Mouse (Mus musculus) embryonic facial prominence, embryonic 13.5 days (tissue): Measurements from ENCODE around the gene Qrich1. TPM values are rescaled to one million over a fixed set of nuclear protein-coding genes. Genes with fewer than 3 reads are reported as not detected.

Experiments used
- ATAC-seq: fragments of 200-750 bp; cut with Nextera tagmentation; 2 replicates; pipeline ENCODE4 v1.8.0; 2017; ENCODE audit warnings: low read depth; ENCODE audit not compliant: insufficient number of reproducible peaks, insufficient read depth, low FRiP score, low TSS enrichment
- H3K27ac ChIP-seq: fragments of 300-500 bp; sonication (generic); 2 replicates; pipeline ENCODE4 v1.5.1; 2015; ENCODE audit warnings: moderate library complexity, mild to moderate bottlenecking, inconsistent platforms
- H3K27me3 ChIP-seq: fragments of 300-500 bp; sonication (generic); 2 replicates; pipeline ENCODE4 v1.6.1; 2015; ENCODE audit warnings: mild to moderate bottlenecking, inconsistent platforms
- H3K36me3 ChIP-seq: fragments of 300-500 bp; sonication (generic); 2 replicates; pipeline ENCODE4 v1.6.1; 2015; ENCODE audit warnings: mild to moderate bottlenecking, inconsistent platforms
- H3K4me1 ChIP-seq: fragments of 300-500 bp; sonication (generic); 2 replicates; pipeline ENCODE4 v1.6.1; 2015; ENCODE audit warnings: inconsistent platforms
- H3K4me2 ChIP-seq: fragments of 300-500 bp; sonication (generic); 2 replicates; pipeline ENCODE4 v1.6.1; 2015; ENCODE audit warnings: moderate library complexity, mild to moderate bottlenecking, inconsistent platforms
- H3K4me3 ChIP-seq: fragments of 300-500 bp; sonication (generic); 2 replicates; pipeline ENCODE4 v1.5.1; 2015; ENCODE audit warnings: mild to moderate bottlenecking, inconsistent platforms
- H3K9ac ChIP-seq: fragments of 300-500 bp; sonication (generic); 2 replicates; pipeline ENCODE4 v1.6.1; 2015; ENCODE audit warnings: mild to moderate bottlenecking, inconsistent platforms
- H3K9me3 ChIP-seq: fragments of 300-500 bp; sonication (generic); 2 replicates; pipeline ENCODE4 v1.6.1; 2016; ENCODE audit warnings: inconsistent platforms
- WGBS: fragments of 180-500 bp; shearing (Covaris S2); methylation state at CpG from one replicate; pipeline ENCODE4 v1.1.7; 2015; ENCODE audit warnings: mixed read lengths; 5-methylcytosine and 5-hydroxymethylcytosine counted together
- polyA plus RNA-seq: library from polyadenylated mRNA; unstranded; fragments of >200 nt; fragmentation: Nextera tagmentation; extraction: Ambion mirVana; gene quantifications from 2 replicates; pipeline ENCODE4 v1.2.1, GENCODE M21; 2015

Qrich1 gene
- 123 and 128 TPM in 2 replicates for polyA plus RNA-seq

GRCm38 (mm10) chr9:108516380-108517251 is at the start of gene Qrich1:
Qrich1 (plus strand) TSS chr9:108516806.
- peaks cover 51% of the 10 kb centered on the region for H3K36me3 ChIP-seq
- peak; percentile 92 for ATAC-seq
- peak within 1 kb of the TSS; percentile 95 for H3K9ac ChIP-seq
- no peaks in the 10 kb centered on the region for H3K27me3 ChIP-seq
- 1% methylated on average over 55 of the region's 55 CpGs for WGBS
- H3K27ac ChIP-seq = peak within 1 kb of the TSS; percentile 100
- peak within 1 kb of the TSS; percentile 69 for H3K4me2 ChIP-seq
- peaks cover 22% of the 10 kb centered on the region for H3K4me1 ChIP-seq
- H3K4me3 ChIP-seq = peak within 1 kb of the TSS; percentile 94
- no peaks in the 10 kb centered on the region for H3K9me3 ChIP-seq

GRCm38 (mm10) chr9:108469430-108469829 is 47.2 kb upstream of the Qrich1 start:
- no peak for ATAC-seq
- 73% methylated on average over 5 of the region's 5 CpGs for WGBS

GRCm38 (mm10) chr9:108469845-108470244 is 46.8 kb upstream of the Qrich1 start:
- Histone ChIP-seq H3K9ac (no peak overlapping the region), H3K36me3 (peaks cover 30% of the 10 kb centered on the region), H3K4me2 (no peak overlapping the region), H3K27ac (no peak overlapping the region), H3K27me3 (no peaks in the 10 kb centered on the region), H3K9me3 (0 out of 2 replicates have a peak, but pooled peaks cover 6% of the 10 kb centered on the region), H3K4me1 (no peaks in the 10 kb centered on the region), H3K4me3 (no peak overlapping the region)
- ATAC-seq = no peak
- 73% methylated on average over 4 of the region's 4 CpGs for WGBS

More at GRCm38 (mm10) chr9:108469430-108469829, 47.2 kb upstream of the Qrich1 start:
- Histone ChIP-seq H3K4me1 (no peaks in the 10 kb centered on the region), H3K36me3 (peaks cover 34% of the 10 kb centered on the region), H3K9ac (no peak overlapping the region), H3K4me3 (no peak overlapping the region), H3K9me3 (0 out of 2 replicates have a peak, but pooled peaks cover 6% of the 10 kb centered on the region), H3K27ac (no peak overlapping the region), H3K27me3 (no peaks in the 10 kb centered on the region), H3K4me2 (no peak overlapping the region)

- H3K4me1 ChIP-seq = peaks cover 10% of the 10 kb centered on the region
- WGBS = 80% methylated on average over 1 of the region's 1 CpGs
- ATAC-seq = no peak
- no peak overlapping the region for H3K27ac ChIP-seq
- no peaks in the 10 kb centered on the region for H3K36me3 ChIP-seq
- H3K9ac ChIP-seq = no peak overlapping the region
- H3K9me3 ChIP-seq = no peaks in the 10 kb centered on the region
- no peaks in the 10 kb centered on the region for H3K27me3 ChIP-seq
- no peak overlapping the region for H3K4me3 ChIP-seq
- H3K4me2 ChIP-seq = no peak overlapping the region
These were observed 42.1 kb upstream of the Qrich1 start for GRCm38 (mm10) chr9:108474528-108474927.

GRCm38 (mm10) chr9:108478638-108479156 is 37.9 kb upstream of the Qrich1 start:
- 1% methylated on average over 20 of the region's 20 CpGs for WGBS
- Histone ChIP-seq H3K27ac (peak overlapping the region; percentile 90), H3K27me3 (no peaks in the 10 kb centered on the region), H3K4me2 (peak overlapping the region; percentile 95), H3K36me3 (peaks cover 32% of the 10 kb centered on the region), H3K4me1 (peaks cover 26% of the 10 kb centered on the region), H3K9me3 (no peaks in the 10 kb centered on the region), H3K9ac (peak overlapping the region; percentile 75), H3K4me3 (peak overlapping the region; percentile 68)
- ATAC-seq = peak; percentile 71; the same call in 1 of the 2 replicates

- Histone ChIP-seq H3K27me3 (no peaks in the 10 kb centered on the region), H3K27ac (peak overlapping the region; percentile 90), H3K4me3 (peak overlapping the region; percentile 68), H3K9me3 (no peaks in the 10 kb centered on the region), H3K4me1 (peaks cover 26% of the 10 kb centered on the region), H3K9ac (0 out of 2 replicates have a peak overlapping the region, but pooled peaks have one; percentile 75), H3K36me3 (peaks cover 37% of the 10 kb centered on the region), H3K4me2 (peak overlapping the region; percentile 95)
- 0 out of 2 replicates have a peak, but pooled peaks have one; percentile 4 for ATAC-seq
- WGBS = 36% methylated on average over 11 of the region's 11 CpGs
These were observed 37.4 kb upstream of the Qrich1 start for GRCm38 (mm10) chr9:108479241-108479640.

- Histone ChIP-seq H3K4me2 (peak within 1 kb of the TSS; percentile 95), H3K27me3 (no peaks in the 10 kb centered on the region), H3K9me3 (no peaks in the 10 kb centered on the region), H3K4me3 (peak within 1 kb of the TSS; percentile 68), H3K36me3 (peaks cover 41% of the 10 kb centered on the region), H3K27ac (peak within 1 kb of the TSS; percentile 90), H3K4me1 (peaks cover 26% of the 10 kb centered on the region), H3K9ac (peak within 1 kb of the TSS; percentile 86)
- WGBS = 9% methylated on average over 10 of the region's 10 CpGs
- peak; percentile 15; the same call in 1 of the 2 replicates for ATAC-seq
These were observed 36.8 kb upstream of the Qrich1 start, which contains the start of gene Lamb2 for GRCm38 (mm10) chr9:108479721-108480351. Lamb2 (plus strand) TSS chr9:108479736.

GRCm38 (mm10) chr9:108480813-108481519 is 35.6 kb upstream of the Qrich1 start:
- WGBS = 92% methylated on average over 28 of the region's 28 CpGs
- H3K9me3 ChIP-seq = no peaks in the 10 kb centered on the region
- no peaks in the 10 kb centered on the region for H3K27me3 ChIP-seq
- peak overlapping the region; percentile 86 for H3K9ac ChIP-seq
- peaks cover 53% of the 10 kb centered on the region for H3K36me3 ChIP-seq
- no peak for ATAC-seq
- peak overlapping the region; percentile 68 for H3K4me3 ChIP-seq
- no peak overlapping the region for H3K27ac ChIP-seq
- peak overlapping the region; percentile 95 for H3K4me2 ChIP-seq
- peaks cover 26% of the 10 kb centered on the region for H3K4me1 ChIP-seq

- Histone ChIP-seq H3K9me3 (no peaks in the 10 kb centered on the region), H3K27ac (no peak overlapping the region), H3K9ac (peak overlapping the region; percentile 86), H3K27me3 (no peaks in the 10 kb centered on the region), H3K4me3 (no peak overlapping the region), H3K4me2 (peak overlapping the region; percentile 95; the same call in 1 of the 2 replicates), H3K4me1 (peaks cover 26% of the 10 kb centered on the region), H3K36me3 (peaks cover 60% of the 10 kb centered on the region)
- ATAC-seq = no peak
- WGBS = 92% methylated on average over 19 of the region's 19 CpGs
These were observed 34.9 kb upstream of the Qrich1 start for GRCm38 (mm10) chr9:108481520-108482210.

- no peak for ATAC-seq
- Histone ChIP-seq H3K4me2 (no peak overlapping the region), H3K27ac (no peak overlapping the region), H3K9ac (no peak overlapping the region), H3K36me3 (peaks cover 75% of the 10 kb centered on the region), H3K4me3 (no peak overlapping the region), H3K4me1 (peaks cover 26% of the 10 kb centered on the region), H3K9me3 (no peaks in the 10 kb centered on the region), H3K27me3 (no peaks in the 10 kb centered on the region)
- 92% methylated on average over 18 of the region's 18 CpGs for WGBS
These were observed 33.4 kb upstream of the Qrich1 start for GRCm38 (mm10) chr9:108483051-108483790.
